Mouse (Mus musculus): Measurements from ENCODE around the gene Abcc4. TPM values are rescaled to one million over a fixed set of nuclear protein-coding genes. Genes with fewer than 3 reads are reported as not detected.
A peak's percentile ranks its signal among the peaks of the same experiment; 100 is the strongest.

Abcc4 gene
- total and polyA plus RNA-seq, 3 experiments = 5.7 to 9.8 (median 9.1) TPM

GRCm38 (mm10) chr14:118591477-118592403 lies 114.3 kb downstream of the Abcc4 start:
- H3K4me3 ChIP-seq = no peak overlapping the region
- H3K9ac ChIP-seq (ENCODE audit: low read depth, low read length) = no peak overlapping the region
- TF ChIP-seq EP300 (IDR thresholded peaks at IDR 0.05; ENCODE audit: insufficient read depth, low read depth, low read length) (no peak), CTCF (IDR thresholded peaks at IDR 0.05) (peak; percentile 96)
- H3K27ac ChIP-seq = no peak overlapping the region
- H3K36me3 ChIP-seq (ENCODE audit: control insufficient read depth, insufficient read depth, low read length) = no peaks in the 10 kb centered on the region
- no peaks in the 10 kb centered on the region for H3K79me2 ChIP-seq (replicated peaks; ENCODE audit: control insufficient read depth, insufficient read depth, low read length)
- DNase-seq = peak; percentile 66 to 83
- no peaks in the 10 kb centered on the region; the same call in 1 of the 2 replicates for H3K4me1 ChIP-seq (ENCODE audit: control insufficient read depth, insufficient read depth, low read length)
- 44% methylated on average over 20 of the region's 20 CpGs for WGBS
- intact Hi-C loops (cut with DNase I) = loop anchor here (2.0 to 5.0 kb wide), 6 partner anchors 39 to 584 kb away; no protein-coding TSS in a partner anchor
- no peaks in the 10 kb centered on the region for H3K27me3 ChIP-seq (ENCODE audit: control insufficient read depth, insufficient read depth, low read length)

- Histone ChIP-seq H3K36me3 (ENCODE audit: control insufficient read depth, insufficient read depth, low read length) (no peaks in the 10 kb centered on the region), H3K9ac (ENCODE audit: low read depth, low read length) (no peak overlapping the region), H3K4me3 (no peak overlapping the region), H3K27me3 (ENCODE audit: control insufficient read depth, insufficient read depth, low read length) (no peaks in the 10 kb centered on the region), H3K79me2 (replicated peaks; ENCODE audit: control insufficient read depth, insufficient read depth, low read length) (no peaks in the 10 kb centered on the region), H3K4me1 (ENCODE audit: control insufficient read depth, insufficient read depth, low read length) (no peaks in the 10 kb centered on the region), H3K27ac (no peak overlapping the region)
- no peak for TF ChIP-seq EP300 (IDR thresholded peaks at IDR 0.05; ENCODE audit: insufficient read depth, low read depth, low read length)
- no peak for TF ChIP-seq CTCF (IDR thresholded peaks at IDR 0.05)
- TF ChIP-seq POLR2A (IDR thresholded peaks at IDR 0.05; ENCODE audit: insufficient read depth, low read depth, low read length) = no peak
- no peak for DNase-seq
- WGBS = 88% methylated on average over 8 of the region's 8 CpGs
- intact Hi-C loops (cut with DNase I) = no loop called here
Measured at GRCm38 (mm10) chr14:118582333-118582941, 123.6 kb downstream of the Abcc4 start.

- Histone ChIP-seq H3K27me3 (ENCODE audit: control insufficient read depth, insufficient read depth, low read length) (no peaks in the 10 kb centered on the region), H3K27ac (no peak overlapping the region), H3K4me3 (no peak overlapping the region), H3K9ac (ENCODE audit: low read depth, low read length) (no peak overlapping the region), H3K4me1 (ENCODE audit: control insufficient read depth, insufficient read depth, low read length) (no peaks in the 10 kb centered on the region), H3K36me3 (ENCODE audit: control insufficient read depth, insufficient read depth, low read length) (no peaks in the 10 kb centered on the region), H3K79me2 (replicated peaks; ENCODE audit: control insufficient read depth, insufficient read depth, low read length) (no peaks in the 10 kb centered on the region)
- 30% methylated on average over 8 of the region's 8 CpGs for WGBS
- intact Hi-C loops (cut with DNase I) = no loop called here
- TF ChIP-seq EP300 (IDR thresholded peaks at IDR 0.05; ENCODE audit: insufficient read depth, low read depth, low read length) = no peak
- no peak for TF ChIP-seq CTCF (IDR thresholded peaks at IDR 0.05)
- TF ChIP-seq POLR2A (IDR thresholded peaks at IDR 0.05; ENCODE audit: insufficient read depth, low read depth, low read length) = no peak
- no peak for DNase-seq
Measured at GRCm38 (mm10) chr14:118581673-118582072, 124.3 kb downstream of the Abcc4 start.

GRCm38 (mm10) chr14:118579013-118579728 lies 126.8 kb downstream of the Abcc4 start:
- Histone ChIP-seq H3K79me2 (replicated peaks; ENCODE audit: control insufficient read depth, insufficient read depth, low read length) (no peaks in the 10 kb centered on the region), H3K4me3 (no peak overlapping the region), H3K27me3 (ENCODE audit: control insufficient read depth, insufficient read depth, low read length) (no peaks in the 10 kb centered on the region), H3K4me1 (ENCODE audit: control insufficient read depth, insufficient read depth, low read length) (no peaks in the 10 kb centered on the region), H3K27ac (no peak overlapping the region), H3K9ac (ENCODE audit: low read depth, low read length) (no peak overlapping the region), H3K36me3 (ENCODE audit: control insufficient read depth, insufficient read depth, low read length) (no peaks in the 10 kb centered on the region)
- intact Hi-C loops (cut with DNase I) = no loop called here
- DNase-seq = no peak
- TF ChIP-seq POLR2A (IDR thresholded peaks at IDR 0.05; ENCODE audit: insufficient read depth, low read depth, low read length) (no peak), CTCF (IDR thresholded peaks at IDR 0.05) (no peak), EP300 (IDR thresholded peaks at IDR 0.05; ENCODE audit: insufficient read depth, low read depth, low read length) (no peak)
- WGBS = 89% methylated on average over 19 of the region's 19 CpGs

GRCm38 (mm10) chr14:118577895-118578294 lies 128.1 kb downstream of the Abcc4 start:
- TF ChIP-seq EP300 (IDR thresholded peaks at IDR 0.05; ENCODE audit: insufficient read depth, low read depth, low read length) = no peak
- no peak for TF ChIP-seq CTCF (IDR thresholded peaks at IDR 0.05)
- TF ChIP-seq POLR2A (IDR thresholded peaks at IDR 0.05; ENCODE audit: insufficient read depth, low read depth, low read length) = no peak
- H3K36me3 ChIP-seq (ENCODE audit: control insufficient read depth, insufficient read depth, low read length) = no peaks in the 10 kb centered on the region
- H3K4me3 ChIP-seq = no peak overlapping the region
- no peaks in the 10 kb centered on the region for H3K79me2 ChIP-seq (replicated peaks; ENCODE audit: control insufficient read depth, insufficient read depth, low read length)
- H3K27me3 ChIP-seq (ENCODE audit: control insufficient read depth, insufficient read depth, low read length) = no peaks in the 10 kb centered on the region
- H3K4me1 ChIP-seq (ENCODE audit: control insufficient read depth, insufficient read depth, low read length) = no peaks in the 10 kb centered on the region
- no peak for DNase-seq
- intact Hi-C loops (cut with DNase I) = no loop called here
- 81% methylated on average over 5 of the region's 5 CpGs for WGBS
- H3K9ac ChIP-seq (ENCODE audit: low read depth, low read length) = no peak overlapping the region
- H3K27ac ChIP-seq = no peak overlapping the region

Measured in heart, adult 2 months (tissue).